Mouse (Mus musculus): ENCODE measurements around the gene Olfr1369-ps1.
"Not testable (repeated sequence)": the region's sequence is repeated elsewhere in the genome, so short reads cannot be mapped to it uniquely, and the experiment has no call there.

Gene Olfr1369-ps1

GRCm38 (mm10) chr13:21111183-21111582, at the start of gene Olfr1369-ps1:
TSS of gene Olfr1369-ps1 (plus strand) at chr13:21111483.
- not testable (repeated sequence) for DNase-seq (ENCODE audit: low spot score in 2 of 2)

DNA sequence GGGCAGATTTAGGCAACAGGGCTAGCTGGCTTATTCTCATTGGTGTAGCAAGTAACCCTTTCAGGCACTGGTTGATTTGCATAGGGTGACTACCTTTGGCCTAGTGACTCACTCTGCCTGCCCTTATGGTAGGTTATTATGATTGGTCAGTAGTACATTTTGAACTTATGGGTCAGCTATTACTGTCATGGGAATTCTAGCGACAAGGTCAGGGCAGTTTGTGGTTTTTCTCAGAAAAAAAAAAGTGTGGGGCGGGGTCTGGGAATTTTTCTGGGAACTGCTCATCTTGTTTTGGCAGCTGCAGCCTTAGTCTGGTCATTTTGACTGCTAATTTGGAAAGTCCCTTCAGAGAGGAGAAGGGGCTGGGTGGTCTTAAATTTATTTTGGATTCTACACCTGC, 45.3 kb upstream of the Olfr1369-ps1 start:
- no peak for DNase-seq (ENCODE audit: low spot score in 2 of 2)

- no peak for DNase-seq (ENCODE audit: low spot score in 2 of 2)
Measured at GRCm38 (mm10) chr13:21074847-21075246, 36.4 kb upstream of the Olfr1369-ps1 start, which contains the start of gene Olfr1370. TSS of gene Olfr1370 (minus strand) at chr13:21074947.

DNA sequence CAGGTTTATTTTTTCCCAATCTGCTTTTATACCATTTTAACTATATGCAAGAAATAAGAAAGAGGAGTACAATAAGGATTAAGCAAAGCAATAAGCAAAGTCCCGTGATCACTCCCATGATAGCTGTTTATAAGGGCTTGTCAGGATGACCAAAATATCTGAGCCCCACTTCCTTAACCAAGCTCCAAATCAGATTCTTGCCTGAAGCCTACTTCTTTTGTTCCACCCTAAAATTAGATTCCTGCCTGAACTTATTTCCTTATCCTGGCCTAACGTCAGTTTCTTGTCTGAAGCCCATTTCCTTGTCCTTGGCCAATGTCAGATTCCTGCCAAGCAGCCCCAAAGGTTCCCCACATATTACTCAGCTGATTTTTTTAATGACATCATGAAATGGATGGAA, 28.6 kb upstream of the Olfr1369-ps1 start:
- no peak for DNase-seq (ENCODE audit: low spot score in 2 of 2)

DNA sequence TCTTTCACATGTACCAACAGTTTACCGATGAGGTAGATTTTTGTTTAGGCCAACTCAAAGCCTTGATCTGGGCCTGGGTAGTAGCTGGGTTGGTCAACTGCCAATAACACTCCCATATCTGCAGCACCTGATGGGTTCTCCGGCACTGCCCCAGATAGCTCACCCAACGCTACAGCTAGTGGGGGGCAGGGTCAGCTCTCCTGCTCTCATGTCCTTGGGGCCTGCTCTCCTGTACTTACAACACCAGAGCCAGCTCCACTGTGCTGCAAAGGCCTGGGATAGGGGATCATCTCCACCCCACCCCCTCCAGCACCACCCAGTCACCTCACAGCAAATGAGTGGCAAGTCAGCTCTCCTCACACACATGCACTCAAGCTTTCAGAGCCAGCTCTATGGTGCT, 1.5 kb upstream of the Olfr1369-ps1 start:
- DNase-seq (ENCODE audit: low spot score in 2 of 2): no peak

GRCm38 (mm10) chr13:21110441-21110840, 842 bp upstream of the Olfr1369-ps1 start:
- no peak for DNase-seq (ENCODE audit: low spot score in 2 of 2)

GRCm38 (mm10) chr13:21114121-21114520, 2.8 kb downstream of the Olfr1369-ps1 start:
- DNase-seq (ENCODE audit: low spot score in 2 of 2): no peak

- DNase-seq (ENCODE audit: low spot score in 2 of 2): not testable (repeated sequence)
Measured at GRCm38 (mm10) chr13:21129339-21129738, 18.1 kb downstream of the Olfr1369-ps1 start, which contains the start of gene Olfr263. TSS of gene Olfr263 (plus strand) at chr13:21129639.

- no peak for DNase-seq (ENCODE audit: low spot score in 2 of 2)
Measured at GRCm38 (mm10) chr13:21142421-21142820, 31.1 kb downstream of the Olfr1369-ps1 start.

- DNase-seq (ENCODE audit: low spot score in 2 of 2): no peak
Measured at GRCm38 (mm10) chr13:21145767-21146166, 34.5 kb downstream of the Olfr1369-ps1 start, which contains the start of gene Olfr1368. TSS of gene Olfr1368 (minus strand) at chr13:21145867.

GRCm38 (mm10) chr13:21155888-21156287, 44.6 kb downstream of the Olfr1369-ps1 start:
- no peak for DNase-seq (ENCODE audit: low spot score in 2 of 2)

- DNase-seq (ENCODE audit: low spot score in 2 of 2): no peak
Measured at GRCm38 (mm10) chr13:21158071-21158470, 46.8 kb downstream of the Olfr1369-ps1 start.

- peak; percentile 72 to 78 for DNase-seq (ENCODE audit: low spot score in 2 of 2)
Measured at GRCm38 (mm10) chr13:21158785-21159474, 47.6 kb downstream of the Olfr1369-ps1 start.

DNA sequence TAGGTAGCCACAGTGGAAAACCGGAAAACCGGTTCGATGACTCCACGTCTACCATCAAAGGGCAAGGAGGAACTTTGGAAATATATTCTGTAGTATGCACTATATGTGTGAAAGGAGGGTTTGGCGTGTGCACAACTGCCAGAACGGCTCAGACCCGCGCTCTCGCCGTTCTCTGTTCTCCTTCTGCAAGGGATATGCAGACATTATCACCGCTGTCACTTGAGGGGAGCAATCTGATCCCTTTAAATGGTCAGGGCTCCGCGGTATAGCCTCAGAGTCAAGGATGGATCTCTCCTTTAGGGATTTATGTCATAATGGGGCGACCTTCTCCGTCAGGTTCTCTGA, 48.2 kb downstream of the Olfr1369-ps1 start:
- DNase-seq (ENCODE audit: low spot score in 2 of 2): no peak

- DNase-seq (ENCODE audit: low spot score in 2 of 2): no peak
Measured at GRCm38 (mm10) chr13:21160041-21160511, 48.8 kb downstream of the Olfr1369-ps1 start.

- DNase-seq (ENCODE audit: low spot score in 2 of 2): peak; percentile 89 to 94
Measured at GRCm38 (mm10) chr13:21160657-21161590, 49.6 kb downstream of the Olfr1369-ps1 start.

GRCm38 (mm10) chr13:21161591-21161990, 50.3 kb downstream of the Olfr1369-ps1 start:
- DNase-seq (ENCODE audit: low spot score in 2 of 2): no peak

GRCm38 (mm10) chr13:21162591-21162990, 51.3 kb downstream of the Olfr1369-ps1 start:
- no peak for DNase-seq (ENCODE audit: low spot score in 2 of 2)

DNA sequence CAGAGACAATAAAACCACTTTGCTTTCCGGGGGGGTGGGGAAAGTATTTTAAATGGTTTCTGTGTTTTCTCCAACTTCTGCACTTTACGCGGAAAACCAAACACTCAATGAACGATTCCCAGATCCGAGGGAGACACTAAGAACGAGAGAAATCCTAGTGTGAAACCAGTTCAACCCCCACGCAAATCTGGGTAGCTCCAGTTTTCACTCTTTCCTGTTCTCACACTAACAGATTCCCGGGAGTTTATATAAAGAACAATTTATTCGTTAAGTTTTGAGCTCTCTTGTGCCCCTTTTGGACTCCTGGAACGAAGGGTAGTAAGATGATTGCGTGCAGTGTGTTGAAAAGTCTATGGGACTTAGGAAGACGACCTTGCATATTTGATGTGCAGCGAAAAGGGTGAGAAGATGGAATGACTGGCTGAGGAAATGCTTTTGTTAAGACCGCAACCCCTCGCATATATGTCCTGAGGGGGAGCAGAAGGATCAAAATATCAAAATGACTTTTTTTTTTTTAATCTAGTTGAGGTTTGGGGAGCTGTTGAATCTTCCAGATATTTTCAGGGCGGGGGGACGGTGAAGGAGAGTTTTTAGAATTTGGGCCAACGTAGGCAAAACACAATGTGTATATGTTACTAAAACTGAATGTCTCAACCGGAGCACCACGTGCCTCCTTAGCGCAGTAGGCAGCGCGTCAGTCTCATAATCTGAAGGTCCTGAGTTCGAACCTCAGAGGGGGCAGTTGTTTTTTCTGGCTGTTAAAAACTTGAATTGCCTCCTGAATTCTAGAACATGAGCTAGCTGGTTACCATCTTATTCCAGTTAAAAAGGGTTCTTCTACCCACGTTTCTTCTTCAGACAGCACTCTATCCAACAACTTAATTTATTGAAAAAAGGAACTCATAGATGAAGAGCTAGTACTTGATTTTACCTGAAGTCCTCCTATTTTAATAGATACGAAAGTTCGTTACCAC, 55.9 kb downstream of the Olfr1369-ps1 start:
- DNase-seq (ENCODE audit: low spot score in 2 of 2): peak; percentile 55 to 60

DNA sequence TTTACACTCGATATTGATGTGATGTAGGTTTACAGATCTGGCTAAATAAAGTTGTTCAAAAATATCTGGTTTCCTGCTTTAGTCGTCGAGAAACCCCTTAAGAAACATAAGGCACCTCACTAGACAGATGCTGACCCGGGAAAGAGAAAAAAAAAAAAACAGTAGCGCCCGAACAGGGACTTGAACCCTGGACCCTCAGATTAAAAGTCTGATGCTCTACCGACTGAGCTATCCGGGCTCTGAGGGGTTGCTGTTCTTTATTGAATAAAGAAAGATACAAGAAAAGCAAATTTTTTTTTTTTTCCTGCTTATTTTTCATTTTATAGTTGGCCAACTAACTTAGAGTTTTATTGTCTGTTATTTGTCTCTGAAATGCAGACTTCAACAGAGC, 56.6 kb downstream of the Olfr1369-ps1 start:
- no peak for DNase-seq (ENCODE audit: low spot score in 2 of 2)

GRCm38 (mm10) chr13:21168371-21169011, 57.2 kb downstream of the Olfr1369-ps1 start:
- DNase-seq (ENCODE audit: low spot score in 2 of 2): peak in 1 of 2 experiments; percentile 49
